Mouse (Mus musculus) left cerebral cortex, postnatal 4 days (tissue): ENCODE data around the gene Gm20388. TPM values are rescaled to one million over a fixed set of nuclear protein-coding genes. Genes with fewer than 3 reads are reported as not detected.

Experiments
- DNase-seq: peaks from one replicate; pipeline ENCODE4 v3.0.0-alpha.2; 2022
- intact Hi-C: fragments of 180-260 bp; cut with DNase I; formaldehyde crosslinking; loops from one replicate; pipeline ENCODE4 v1.15.1; 2025
- total RNA-seq, 2 experiments: library from RNA; stranded (reverse); gene quantifications; 2 replicates each; pipeline ENCODE4 v1.2.3; 2021

Gene Gm20388
- total RNA-seq, 2 experiments from 2014 or later = 6.5 to 12.8 TPM

DNA sequence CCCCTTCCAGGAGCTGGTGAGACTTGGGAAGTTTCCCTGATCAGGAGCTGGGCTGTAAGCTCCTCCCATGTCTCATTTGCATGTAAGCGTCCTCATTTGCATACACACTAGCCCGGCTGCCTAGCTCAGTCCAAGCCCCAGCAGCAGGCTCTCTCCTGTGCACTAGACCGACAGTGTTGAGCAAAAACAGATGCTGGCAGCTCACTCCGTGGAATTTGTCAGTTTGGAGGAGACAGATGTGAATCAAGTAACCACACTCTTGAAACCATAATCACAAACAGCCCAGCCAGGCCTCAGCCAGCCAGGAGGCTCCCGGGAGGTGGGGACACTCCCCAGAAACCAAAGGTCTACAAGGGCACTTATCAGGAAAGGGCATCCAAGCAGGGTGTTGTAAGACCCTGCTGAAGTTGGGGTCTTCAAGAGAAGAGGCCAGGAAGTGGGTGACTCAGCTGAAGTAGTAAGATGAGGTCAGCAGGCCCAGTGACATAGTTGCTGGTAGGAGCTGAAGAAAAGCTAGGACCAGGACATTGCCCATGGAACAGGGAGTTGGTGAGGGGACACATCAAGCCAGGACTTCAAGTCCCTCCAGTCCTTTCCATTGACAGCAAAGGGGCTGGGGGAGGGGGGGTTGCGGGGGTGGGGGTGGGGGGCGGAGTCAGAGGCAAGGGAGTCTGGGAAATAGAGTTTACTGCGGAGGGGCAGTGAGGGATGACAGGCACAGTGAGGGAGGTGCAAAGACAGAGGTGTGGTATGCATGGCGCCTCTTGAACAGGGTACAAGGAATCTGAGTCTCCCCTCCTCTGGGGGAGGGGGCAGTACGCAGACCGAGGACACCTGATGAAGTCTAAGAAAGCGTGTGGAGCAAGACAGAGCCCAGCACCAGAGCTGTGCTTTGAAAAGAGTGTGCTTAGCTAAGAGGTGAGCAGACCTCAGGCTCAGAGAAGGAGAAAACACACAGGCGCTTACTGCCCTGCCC is 306.5 kb downstream of the Gm20388 start:
- no peak for DNase-seq
- intact Hi-C loops = no loop called here

DNA sequence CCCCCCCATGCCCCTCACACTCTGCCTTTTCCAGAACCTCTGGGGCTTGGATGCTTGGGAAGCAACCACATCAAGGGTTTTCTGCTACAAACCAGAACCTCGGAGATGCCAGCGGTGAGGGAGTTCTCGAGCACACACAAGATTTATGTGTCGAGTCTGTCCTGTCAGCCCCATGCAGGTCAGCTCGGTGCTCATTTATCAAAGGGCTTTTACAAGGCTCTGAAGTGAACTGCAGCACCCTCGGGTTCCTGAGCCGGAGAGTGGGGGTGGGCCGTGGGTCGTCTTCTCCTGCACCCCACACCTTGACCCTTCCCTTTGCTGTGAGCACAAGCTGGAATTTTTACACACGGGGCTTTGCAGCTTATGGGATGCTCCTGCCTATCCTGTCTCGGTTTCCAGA is 311.9 kb downstream of the Gm20388 start:
- no peak for DNase-seq
- intact Hi-C loops = no loop called here

DNA sequence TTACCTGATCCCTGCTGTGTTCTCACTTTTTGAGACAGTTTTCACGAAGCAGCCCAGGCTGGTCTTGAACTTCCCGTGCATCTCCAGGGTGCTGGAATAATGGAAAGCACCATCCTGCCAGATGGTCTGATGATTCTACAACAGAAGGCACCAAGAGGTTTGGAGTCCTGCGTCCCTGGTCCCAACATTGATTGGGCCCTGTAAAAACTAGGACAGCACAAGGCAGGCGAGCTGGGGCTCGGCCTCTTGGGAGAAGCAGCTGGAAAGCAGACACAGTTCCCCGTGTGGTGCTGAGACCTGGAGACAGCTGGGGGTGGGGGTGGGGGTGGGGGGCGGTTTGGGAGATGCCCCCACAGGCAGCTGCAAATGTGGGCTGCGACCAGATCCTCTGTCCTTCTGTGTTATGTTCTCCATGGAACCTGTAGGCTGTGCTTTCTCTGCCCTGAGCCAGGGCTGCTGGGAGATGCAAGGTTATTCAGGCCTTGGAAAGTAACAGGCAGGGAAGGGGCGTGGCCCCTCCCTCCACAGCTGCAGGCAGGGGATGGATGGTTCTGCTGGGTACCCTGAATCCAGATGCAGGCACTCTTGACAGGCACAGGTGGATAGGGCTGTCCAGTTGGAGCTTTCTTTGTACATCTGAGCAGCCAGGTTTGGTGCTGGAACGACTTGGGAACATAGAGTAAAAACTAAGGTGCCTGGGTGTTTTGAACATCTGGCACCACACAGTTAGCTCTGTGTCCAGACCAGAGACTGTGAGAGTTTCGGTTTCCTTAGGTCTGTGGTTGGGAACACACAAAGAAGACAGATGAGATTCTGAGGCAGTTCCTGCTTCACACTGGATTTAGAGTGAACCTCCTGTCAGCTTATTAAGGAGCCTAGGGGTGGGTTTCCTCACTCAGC is 314.1 kb downstream of the Gm20388 start:
- intact Hi-C loops = no loop called here

DNA sequence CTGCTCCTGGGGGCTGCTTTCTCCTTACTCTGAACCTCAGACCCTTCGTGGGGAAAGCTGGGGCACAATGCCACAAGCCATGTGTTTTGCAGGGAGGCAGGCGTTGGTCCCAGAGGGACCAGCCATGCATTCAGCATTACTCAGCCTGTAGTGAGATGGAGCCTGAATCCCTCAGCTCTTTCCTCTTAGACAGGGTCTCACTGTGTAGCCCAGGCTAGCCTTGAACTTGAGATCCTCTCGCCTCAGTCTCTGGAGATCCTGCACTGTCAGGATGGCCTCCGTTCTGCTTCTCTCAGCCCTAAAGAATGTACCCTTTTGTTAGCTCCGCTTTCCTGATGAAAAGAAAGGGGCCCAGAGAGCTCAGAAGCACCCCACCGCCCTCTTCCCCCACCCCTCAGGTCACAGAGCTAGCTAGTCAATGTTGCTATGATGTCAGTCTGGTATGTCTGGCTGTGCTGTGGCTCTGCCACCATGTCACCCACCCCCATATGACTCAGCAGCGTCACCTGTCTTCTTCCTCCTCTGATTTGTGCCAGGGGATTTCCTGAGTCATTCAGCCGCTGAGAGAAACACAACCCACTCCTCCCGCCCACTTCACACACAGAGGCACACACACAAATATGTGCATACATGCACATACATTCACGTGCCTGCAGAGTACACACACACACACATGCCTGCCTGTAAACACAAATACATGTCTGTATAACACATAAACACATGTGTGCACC is 314.9 kb downstream of the Gm20388 start:
- no peak for DNase-seq
- intact Hi-C loops = no loop called here

More for the DNA sequence above, 314.1 kb downstream of the Gm20388 start:
- DNase-seq = no peak

DNA sequence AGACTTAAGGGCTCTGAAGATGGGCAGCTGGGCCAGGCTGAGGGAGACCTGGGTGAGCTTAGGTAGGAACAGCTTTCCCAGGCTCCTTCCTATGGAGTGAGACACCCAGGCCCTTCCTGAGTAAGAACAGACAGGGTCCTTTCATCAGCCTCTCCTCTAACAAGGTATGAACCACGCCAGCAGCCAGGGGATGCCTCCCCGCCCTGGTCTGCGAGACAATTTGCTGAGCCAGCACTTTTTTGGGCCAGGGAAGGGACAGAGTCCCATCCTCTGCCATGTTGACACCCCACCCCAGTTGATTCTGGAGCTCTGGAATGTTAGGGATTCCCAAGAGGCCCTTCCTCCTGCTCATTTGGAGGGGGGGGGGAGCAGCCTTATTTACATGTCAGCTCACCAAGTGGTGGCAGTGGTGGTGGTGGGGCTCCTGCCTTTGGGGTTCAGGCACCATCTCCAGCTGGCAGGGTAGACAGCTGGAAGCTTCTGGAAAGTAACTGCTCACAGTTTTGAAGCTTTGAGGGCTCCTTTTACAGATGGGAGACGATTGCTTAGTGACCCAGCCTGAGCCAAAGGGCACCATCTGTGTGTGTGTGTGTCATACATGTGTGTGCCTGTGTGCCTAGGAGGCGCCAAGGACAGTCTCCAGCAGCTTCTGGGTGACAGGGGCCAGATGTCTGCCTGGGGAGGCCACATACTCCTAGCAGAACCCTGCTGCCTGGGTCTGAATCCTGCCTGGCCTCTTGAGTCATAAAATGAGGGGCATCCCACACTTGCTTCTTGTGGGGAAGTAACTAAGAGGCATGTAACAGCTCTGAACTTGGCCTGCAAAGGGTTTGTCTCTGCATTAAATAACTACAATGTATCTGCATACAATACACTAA is 316.3 kb downstream of the Gm20388 start:
- intact Hi-C loops = no loop called here
- DNase-seq = no peak

DNA sequence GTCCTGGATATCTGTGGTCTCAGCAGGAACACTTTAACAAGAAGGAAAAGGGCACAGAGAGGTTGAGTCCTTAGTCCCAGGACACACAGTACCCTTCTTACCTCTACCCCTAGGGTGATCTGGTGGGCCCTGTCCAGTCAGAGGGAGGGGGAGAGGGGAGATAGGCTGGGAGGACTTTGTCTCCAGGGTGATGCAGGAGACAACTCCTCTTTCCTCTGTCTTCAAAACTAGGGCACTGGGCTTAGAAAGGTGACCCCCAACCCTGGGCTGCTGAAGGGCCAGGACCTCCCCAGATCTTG is 316.9 kb downstream of the Gm20388 start:
- intact Hi-C loops = no loop called here
- no peak for DNase-seq

DNA sequence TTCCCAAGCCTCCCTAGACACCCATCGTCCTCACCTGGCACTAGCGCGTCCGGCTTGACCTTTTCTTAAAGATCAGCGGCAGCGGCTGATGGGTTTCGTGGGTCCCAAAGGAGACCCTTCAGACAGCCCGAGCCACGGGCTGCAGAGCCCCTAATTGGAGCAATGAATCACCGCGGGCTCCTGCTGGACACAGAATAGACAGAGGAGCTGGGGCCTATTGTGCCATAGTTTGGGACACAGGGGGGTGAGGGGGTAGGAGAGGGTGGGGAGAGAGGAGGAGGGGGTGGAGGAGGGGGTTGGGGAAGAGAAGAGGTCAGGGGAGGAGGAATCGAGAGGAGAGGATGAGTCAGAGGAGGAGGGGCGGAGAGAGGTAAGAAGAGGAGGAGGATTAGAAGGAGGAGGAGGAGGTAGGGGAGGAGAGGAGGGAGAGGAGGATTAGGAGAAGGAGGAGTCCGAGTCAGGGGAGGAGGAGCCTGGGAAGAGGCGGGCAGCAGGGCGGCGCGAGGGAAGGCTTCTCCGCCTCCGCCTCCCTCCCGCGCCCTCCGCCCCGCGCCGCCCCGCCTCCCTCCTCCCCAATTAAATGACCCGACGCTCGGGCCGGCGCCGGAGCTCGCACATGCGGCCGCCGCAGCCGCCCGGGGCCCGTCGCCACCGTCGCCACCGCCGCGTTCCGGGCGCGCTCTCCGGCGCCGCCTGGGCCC is 317.4 kb downstream of the Gm20388 start, which contains the start of gene Gse1:
Gse1 (plus strand) TSS at position 566 of the 701 bp plus-strand sequence.
- intact Hi-C loops = no loop called here
- peak; percentile 89 for DNase-seq

DNA sequence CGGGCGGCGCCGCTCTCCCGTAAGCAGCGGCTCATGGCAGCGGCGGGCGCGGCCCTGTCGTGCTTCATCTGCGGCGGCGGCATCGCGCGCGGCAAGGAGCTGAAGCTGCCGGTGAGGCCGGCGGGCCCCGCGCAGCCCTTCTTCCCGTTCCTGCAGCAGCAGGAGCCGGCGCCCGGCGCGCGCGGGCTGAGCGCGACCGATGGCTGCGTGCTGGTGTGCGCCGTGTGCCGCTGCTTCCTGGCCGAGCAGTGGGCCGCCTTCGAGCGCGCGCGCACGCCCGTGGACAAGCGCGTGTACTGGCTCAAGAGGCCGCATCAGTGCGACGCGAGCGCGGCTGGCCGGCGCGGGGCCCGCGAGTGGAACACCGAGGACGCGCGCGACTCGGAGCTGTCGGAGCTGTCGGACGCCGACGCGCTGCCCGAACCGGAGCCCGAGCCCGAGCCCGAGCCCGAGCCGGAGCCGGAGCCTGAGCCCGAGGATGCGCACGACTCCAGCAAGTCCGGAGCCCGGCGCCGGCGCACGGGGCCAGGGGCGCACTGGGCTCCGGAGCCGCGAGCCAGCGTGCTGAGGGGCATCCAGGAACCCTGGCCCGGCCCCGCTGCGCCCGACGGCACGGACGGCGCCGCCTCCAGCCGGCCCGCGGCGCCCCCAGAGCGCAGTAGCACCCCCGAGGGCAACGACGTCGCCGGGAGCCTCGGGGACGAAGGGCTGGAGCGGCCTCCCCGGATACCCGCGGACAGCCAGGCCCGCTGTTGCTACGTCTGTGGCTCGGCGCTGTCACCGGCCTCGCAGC is 318.3 kb downstream of the Gm20388 start:
- DNase-seq = peak; percentile 41
- intact Hi-C loops = no loop called here

DNA sequence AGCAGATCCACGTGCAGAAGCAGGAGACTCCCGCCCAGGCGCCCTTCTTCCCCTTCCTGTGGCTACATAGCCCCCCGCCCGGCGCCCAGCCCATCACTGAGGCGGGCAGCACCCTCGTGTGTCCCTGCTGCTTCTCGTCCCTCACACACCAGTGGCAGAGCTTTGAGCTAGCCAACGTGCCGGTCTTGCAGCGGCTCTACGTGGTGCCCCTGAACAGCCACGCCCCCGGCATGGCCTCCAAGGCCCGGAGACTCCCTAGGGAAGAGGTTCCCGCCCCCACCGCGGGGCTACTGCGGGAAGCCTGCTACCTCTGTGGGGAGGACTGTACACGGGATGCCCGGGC is 318.9 kb downstream of the Gm20388 start:
- intact Hi-C loops = no loop called here
- peak; percentile 29 for DNase-seq

DNA sequence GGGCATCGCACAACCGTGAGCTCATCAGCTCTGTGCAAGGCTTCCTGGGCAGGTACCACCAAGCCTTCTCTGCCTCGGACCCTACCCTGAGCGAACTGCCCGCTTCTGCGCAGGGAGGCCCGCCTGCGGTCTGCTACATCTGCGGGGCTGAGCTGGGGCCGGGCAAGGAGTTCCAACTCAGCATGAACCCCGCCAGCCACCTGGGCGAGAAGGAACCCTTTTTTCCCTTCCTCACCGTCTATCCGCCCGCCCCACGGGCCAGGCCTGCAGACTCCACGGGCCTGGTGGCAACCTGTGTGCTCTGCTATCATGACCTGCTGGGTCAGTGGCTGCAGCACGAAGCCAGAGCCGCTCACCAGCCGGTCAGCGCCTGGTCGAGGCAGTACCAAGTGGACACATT is 319.4 kb downstream of the Gm20388 start:
- DNase-seq = no peak
- intact Hi-C loops = no loop called here

DNA sequence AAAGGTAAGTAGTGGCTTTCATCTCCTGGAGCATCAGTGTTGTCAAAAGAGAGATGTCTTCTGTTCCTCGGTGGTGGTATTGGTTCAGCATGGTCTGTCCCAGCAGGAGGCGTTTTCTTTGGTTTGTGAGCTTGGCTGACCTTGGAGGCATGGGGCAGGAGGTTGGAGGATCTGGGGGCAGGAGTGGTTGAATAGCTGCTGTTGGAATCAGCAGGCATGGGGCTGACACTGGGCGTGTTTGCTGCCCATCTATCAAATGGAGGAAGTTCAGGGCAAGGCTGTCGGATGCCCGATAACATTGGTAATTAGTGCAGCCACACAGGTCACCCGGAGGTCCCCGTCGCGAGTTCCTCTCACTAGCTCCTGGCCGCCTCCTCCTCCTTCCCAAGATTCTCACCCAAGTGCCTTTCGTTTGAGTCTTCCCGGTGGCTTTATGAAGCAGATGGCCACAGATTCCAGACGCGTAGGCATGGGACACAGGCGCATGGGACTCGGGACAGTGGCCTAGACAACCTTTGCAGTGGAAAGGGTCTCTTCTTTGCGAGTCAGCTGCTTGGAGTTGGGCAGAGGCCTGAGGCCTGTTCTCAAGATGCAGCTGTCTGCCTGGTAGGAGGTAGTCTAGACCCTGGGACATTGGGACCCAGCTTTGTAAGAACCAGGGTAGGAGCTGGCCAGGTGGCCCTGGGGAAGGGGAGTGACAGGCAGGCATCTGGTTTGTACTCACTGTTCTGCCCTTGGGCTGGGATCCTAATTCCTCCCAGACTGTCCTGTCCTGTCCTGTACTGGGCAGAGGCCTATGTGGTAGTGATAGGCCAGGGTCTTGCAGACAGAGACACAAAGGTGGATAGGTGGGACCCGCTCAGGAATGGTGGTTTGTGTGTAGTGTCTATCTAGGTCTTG is 320.3 kb downstream of the Gm20388 start:
- no peak for DNase-seq
- intact Hi-C loops = no loop called here

DNA sequence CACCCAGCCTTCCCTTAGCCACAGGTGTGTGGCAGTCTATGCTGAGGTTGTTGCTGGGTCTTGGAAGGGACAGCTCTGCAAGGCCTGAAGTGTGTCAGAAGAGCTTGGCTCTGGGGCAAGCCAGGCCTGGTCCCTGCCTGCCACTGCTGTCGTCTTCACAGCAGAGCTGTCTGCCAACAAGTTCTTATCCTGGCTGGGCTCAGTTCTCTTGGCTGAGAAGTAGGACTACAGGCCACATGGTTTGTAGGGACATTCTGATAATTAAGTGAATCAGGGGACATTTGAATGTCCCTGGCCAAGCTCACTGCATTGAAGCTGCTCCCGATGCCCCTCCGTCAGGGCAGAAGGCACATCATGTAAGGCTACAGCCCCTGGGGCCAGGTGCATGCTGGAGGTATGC is 321.2 kb downstream of the Gm20388 start:
- intact Hi-C loops = no loop called here
- DNase-seq = peak; percentile 76

DNA sequence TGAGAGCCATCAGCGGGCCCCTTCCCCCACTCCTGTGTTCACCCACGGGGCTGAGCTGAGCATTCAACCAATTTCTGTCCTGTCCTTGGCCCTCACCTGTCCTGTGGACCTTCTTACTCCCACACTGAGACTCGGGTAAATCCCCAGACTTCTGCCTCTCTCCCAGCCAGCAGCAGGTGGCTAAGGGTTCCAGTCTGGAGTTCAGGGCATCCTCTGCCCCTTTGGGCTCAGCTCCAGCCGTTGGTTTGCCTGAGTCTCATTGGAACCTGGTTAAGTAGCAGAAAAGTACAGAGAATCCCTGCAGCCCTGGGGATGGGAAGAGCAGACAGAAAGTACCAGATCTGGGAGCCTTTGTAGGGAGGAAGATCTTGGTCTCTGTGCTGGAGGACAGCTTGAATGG is 321.8 kb downstream of the Gm20388 start:
- peak; percentile 37 for DNase-seq
- intact Hi-C loops = no loop called here

DNA sequence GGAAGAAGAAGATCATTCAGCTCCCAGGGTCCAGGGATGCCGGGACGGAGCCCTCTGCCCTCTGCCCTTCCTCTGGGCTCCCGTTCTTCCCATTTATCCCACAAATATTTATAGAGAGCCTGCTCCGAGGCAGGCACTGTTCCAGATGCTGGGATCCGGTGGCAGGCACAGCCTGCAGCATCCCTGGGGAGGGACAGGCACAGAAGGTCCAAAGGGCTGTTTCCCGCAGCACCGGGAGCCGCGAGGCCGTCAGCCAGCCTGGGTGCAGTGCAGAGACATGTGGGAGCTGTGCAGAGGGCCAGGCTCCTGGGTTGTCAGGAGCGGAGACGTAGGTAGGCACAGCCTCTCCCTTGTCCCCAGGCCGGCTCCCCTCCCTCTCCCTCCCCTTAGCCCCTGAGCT is 322.3 kb downstream of the Gm20388 start:
- intact Hi-C loops = no loop called here
- DNase-seq = peak; percentile 16

DNA sequence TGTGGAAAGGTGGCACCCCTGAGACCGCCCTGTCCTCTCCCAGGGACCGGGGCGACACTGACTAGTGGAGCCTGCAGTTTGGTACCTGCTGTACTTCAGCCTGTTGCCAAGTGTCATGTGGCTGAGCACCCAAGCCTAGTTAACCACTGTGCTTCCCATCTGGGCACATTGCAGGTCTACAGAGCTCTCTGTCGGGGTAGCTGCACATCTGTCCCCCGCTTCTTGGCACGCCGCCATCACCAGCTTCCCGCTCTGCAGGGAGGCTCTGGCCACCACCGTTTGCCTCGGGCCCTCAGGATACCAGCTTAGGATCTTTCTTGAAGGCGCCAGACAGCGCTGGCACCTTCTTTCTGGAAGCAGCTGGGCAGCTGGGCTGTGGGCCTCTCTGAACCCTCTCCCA is 323.8 kb downstream of the Gm20388 start:
- peak; percentile 78 for DNase-seq
- intact Hi-C loops = no loop called here

DNA sequence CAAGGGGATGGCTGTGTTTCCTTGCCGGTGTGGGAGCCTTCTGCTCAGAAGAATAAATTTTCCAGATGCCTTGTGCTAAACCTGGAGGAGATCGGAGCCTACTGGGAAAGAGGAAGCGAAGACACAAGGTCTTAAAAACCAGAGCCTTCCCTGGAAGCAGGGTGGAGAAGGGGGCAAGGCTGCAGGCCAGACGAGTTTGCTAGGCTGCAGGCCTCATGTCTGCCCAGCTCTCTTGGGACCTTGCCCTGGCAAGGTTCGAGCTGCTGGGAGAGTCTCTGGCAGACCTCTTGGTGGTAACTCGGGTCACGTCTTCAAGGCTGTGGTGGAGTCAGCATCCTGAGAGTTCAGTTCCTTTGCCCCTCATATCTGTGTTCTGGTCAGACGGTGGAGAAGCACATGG is 324.2 kb downstream of the Gm20388 start:
- intact Hi-C loops = no loop called here
- DNase-seq = peak; percentile 47

DNA sequence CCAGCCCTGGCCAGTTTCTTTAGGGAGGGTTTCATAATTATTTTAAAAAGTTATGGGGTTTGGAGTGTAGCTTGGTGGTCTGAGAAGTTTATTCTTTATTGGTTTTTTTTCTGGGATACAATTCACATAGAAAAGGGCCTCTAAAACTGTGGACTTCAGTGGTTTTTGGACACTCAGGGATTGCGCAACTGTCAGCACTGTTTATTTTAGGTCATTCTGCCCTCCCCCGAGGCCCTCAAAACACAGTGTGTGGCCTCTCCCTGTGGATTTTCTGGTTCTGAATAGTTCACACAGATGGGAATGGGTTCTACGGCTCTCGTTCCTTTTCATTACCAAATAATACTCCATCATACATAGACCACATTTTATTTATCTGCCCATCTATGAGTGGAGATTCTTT is 332.6 kb downstream of the Gm20388 start:
- intact Hi-C loops = no loop called here
- DNase-seq = no peak
